Mouse (Mus musculus) midbrain, embryonic 11.5 days (tissue): ENCODE measurements around the gene Crybg3. TPM values are rescaled to one million over a fixed set of nuclear protein-coding genes. Genes with fewer than 3 reads are reported as not detected.

Experiments used
- ATAC-seq: fragments of 200-750 bp; cut with Nextera tagmentation; 2 replicates; pipeline ENCODE4 v1.8.0; 2017; ENCODE audit warnings: moderate TSS enrichment, moderate library complexity; ENCODE audit not compliant: low FRiP score
- DNase-seq: peaks from one replicate; pipeline ENCODE4 v3.0.0; 2015; ENCODE audit warnings: low spot score; ENCODE audit errors: missing footprints
- H3K27ac ChIP-seq: fragments of 300-500 bp; sonication (generic); 2 replicates; pipeline ENCODE4 v1.5.1; 2014; ENCODE audit warnings: low read depth, low read length
- H3K27me3 ChIP-seq: fragments of 300-500 bp; sonication (generic); 2 replicates; pipeline ENCODE4 v1.6.1; 2014; ENCODE audit warnings: mild to moderate bottlenecking, low read length, moderate library complexity, mixed read lengths; ENCODE audit not compliant: control insufficient read depth, insufficient read depth
- H3K36me3 ChIP-seq: fragments of 300-500 bp; sonication (generic); 2 replicates; pipeline ENCODE4 v1.6.1; 2014; ENCODE audit warnings: mild to moderate bottlenecking, low read length, moderate library complexity, mixed read lengths; ENCODE audit not compliant: control insufficient read depth, insufficient read depth
- H3K4me1 ChIP-seq: fragments of 300-500 bp; sonication (generic); 2 replicates; pipeline ENCODE4 v1.6.1; 2014; ENCODE audit warnings: low read length; ENCODE audit not compliant: control insufficient read depth, insufficient read depth
- H3K4me2 ChIP-seq: fragments of 300-500 bp; sonication (generic); 2 replicates; pipeline ENCODE4 v1.6.1; 2014; ENCODE audit warnings: mild to moderate bottlenecking, moderate library complexity
- H3K4me3 ChIP-seq: fragments of 300-500 bp; sonication (generic); 2 replicates; pipeline ENCODE4 v1.5.1; 2014; ENCODE audit warnings: low read depth, low read length
- H3K9ac ChIP-seq: fragments of 300-500 bp; sonication (generic); 2 replicates; pipeline ENCODE4 v1.6.1; 2014; ENCODE audit warnings: low read length
- H3K9me3 ChIP-seq: fragments of 300-500 bp; sonication (generic); 2 replicates; pipeline ENCODE4 v1.6.1; 2016; ENCODE audit warnings: low read length; ENCODE audit not compliant: control insufficient read depth
- WGBS: fragments of 180-500 bp; shearing (Covaris S2); extraction: QIAGEN DNeasy Blood & Tissue Kit; methylation state at CpG from one replicate; pipeline ENCODE4 v1.1.7; 2014; 5-methylcytosine and 5-hydroxymethylcytosine counted together
- polyA plus RNA-seq: library from polyadenylated mRNA; unstranded; fragments of >200 nt; fragmentation: Nextera tagmentation; extraction: Ambion mirVana; gene quantifications from 2 replicates; pipeline ENCODE4 v1.2.1, GENCODE M21; 2014

Gene Crybg3
- polyA plus RNA-seq, 1 experiment from 2014 or later, result 6.5 TPM

DNA sequence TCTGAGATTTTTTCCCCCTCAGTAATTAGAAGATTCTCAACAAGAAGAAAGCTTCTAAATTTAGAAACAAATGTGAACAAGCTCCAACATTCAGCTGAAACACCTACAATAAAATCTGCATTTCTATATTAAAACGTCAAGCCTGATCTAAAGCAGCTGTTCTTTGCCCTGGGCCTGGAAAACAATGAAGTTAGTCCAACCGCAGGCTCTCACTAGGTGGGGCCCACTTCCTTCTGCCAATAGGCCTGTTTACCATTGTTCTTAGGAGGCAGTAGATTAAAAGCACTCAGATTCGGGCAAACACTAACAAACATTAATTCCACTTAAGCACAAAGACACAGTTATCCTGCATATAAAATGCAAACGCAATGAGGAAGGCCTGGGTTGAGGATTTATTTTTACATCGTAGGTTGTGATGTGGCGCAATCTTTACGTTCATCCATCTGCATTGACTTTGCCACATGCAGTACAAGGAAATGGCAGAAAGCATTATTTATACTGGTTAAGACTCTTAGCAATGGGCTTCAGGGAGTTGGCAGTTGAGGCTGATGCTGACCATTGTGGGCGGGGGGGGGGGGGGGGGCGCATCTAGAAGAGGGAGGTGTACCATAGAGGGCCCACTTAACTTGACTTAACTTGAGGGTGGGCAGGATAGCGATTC is 32.9 kb downstream of the Crybg3 start:
- no peaks in the 10 kb centered on the region for H3K9me3 ChIP-seq
- no peaks in the 10 kb centered on the region for H3K4me1 ChIP-seq
- no peak for DNase-seq
- no peak overlapping the region for H3K4me3 ChIP-seq
- no peak overlapping the region for H3K27ac ChIP-seq
- H3K4me2 ChIP-seq, result no peak overlapping the region
- H3K9ac ChIP-seq, result no peak overlapping the region
- WGBS, result 66% methylated on average over 8 of the region's 10 CpGs
- no peaks in the 10 kb centered on the region for H3K27me3 ChIP-seq
- ATAC-seq, result no peak
- H3K36me3 ChIP-seq, result no peaks in the 10 kb centered on the region; the same call in 1 of the 2 replicates

DNA sequence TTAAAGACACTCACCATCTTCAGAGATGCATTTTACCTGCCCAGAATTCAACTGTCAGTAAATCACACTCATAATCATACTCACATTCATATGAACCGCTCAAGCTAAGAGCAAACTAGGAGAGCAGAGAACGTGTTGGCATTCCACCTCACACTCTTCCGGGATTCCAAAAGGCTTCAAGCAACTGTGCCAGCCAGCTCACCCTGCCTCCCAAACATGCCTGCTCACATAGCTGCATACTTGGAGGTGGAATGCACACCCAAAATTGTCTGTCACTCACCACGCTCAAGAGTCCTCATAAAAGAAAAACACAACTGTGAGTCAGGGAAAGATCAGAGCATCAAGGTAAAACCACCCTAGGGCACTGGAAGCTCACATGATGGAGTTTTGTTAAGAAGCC is 34.3 kb downstream of the Crybg3 start:
- no peak for ATAC-seq
- 90% methylated on average over 4 of the region's 4 CpGs for WGBS

GRCm38 (mm10) chr16:59565631-59566030 is 35.1 kb downstream of the Crybg3 start:
- 56% methylated on average over 2 of the region's 2 CpGs for WGBS
- Histone ChIP-seq H3K36me3 (no peaks in the 10 kb centered on the region; the same call in 1 of the 2 replicates), H3K4me2 (no peak overlapping the region)

More for the DNA sequence above, 34.3 kb downstream of the Crybg3 start:
- no peak overlapping the region for H3K4me3 ChIP-seq
- H3K27me3 ChIP-seq, result no peaks in the 10 kb centered on the region
- no peaks in the 10 kb centered on the region for H3K4me1 ChIP-seq
- no peak overlapping the region for H3K4me2 ChIP-seq
- H3K9me3 ChIP-seq, result no peaks in the 10 kb centered on the region
- no peak overlapping the region for H3K9ac ChIP-seq
- H3K27ac ChIP-seq, result no peak overlapping the region
- H3K36me3 ChIP-seq, result no peaks in the 10 kb centered on the region; the same call in 1 of the 2 replicates
- DNase-seq, result no peak

DNA sequence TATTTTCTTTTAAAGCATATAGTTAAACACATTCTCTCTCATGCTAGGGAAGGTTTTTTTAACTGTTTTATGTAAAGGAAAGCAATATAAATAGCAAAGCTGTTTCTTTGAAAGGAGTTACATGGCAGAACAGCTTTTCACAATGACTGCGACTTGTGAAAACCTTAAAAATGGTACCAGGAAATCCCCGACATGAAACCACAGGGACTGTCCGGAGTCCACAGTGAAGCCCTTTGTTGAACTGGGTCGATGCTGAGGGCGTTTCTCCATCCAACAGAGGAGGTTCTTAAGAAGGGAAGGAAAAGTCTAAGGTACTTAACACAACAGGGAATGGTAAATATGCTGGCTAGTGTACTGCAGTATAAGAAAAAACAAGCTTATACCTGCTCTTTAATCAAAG is 36.8 kb downstream of the Crybg3 start:
- H3K4me3 ChIP-seq, result no peak overlapping the region
- 80% methylated on average over 5 of the region's 5 CpGs for WGBS
- no peaks in the 10 kb centered on the region for H3K27me3 ChIP-seq
- no peak for ATAC-seq
- no peaks in the 10 kb centered on the region for H3K4me1 ChIP-seq
- H3K4me2 ChIP-seq, result no peak overlapping the region
- H3K27ac ChIP-seq, result no peak overlapping the region
- no peak overlapping the region for H3K9ac ChIP-seq
- DNase-seq, result no peak
- H3K36me3 ChIP-seq, result no peaks in the 10 kb centered on the region; the same call in 1 of the 2 replicates
- H3K9me3 ChIP-seq, result no peaks in the 10 kb centered on the region

More at GRCm38 (mm10) chr16:59565631-59566030, 35.1 kb downstream of the Crybg3 start:
- H3K4me3 ChIP-seq, result no peak overlapping the region
- no peak overlapping the region for H3K27ac ChIP-seq
- no peak for ATAC-seq
- H3K9me3 ChIP-seq, result no peaks in the 10 kb centered on the region
- no peak overlapping the region for H3K9ac ChIP-seq
- H3K4me1 ChIP-seq, result no peaks in the 10 kb centered on the region
- no peak for DNase-seq
- no peaks in the 10 kb centered on the region for H3K27me3 ChIP-seq

- Histone ChIP-seq H3K4me3 (no peak overlapping the region), H3K27ac (no peak overlapping the region), H3K9me3 (no peaks in the 10 kb centered on the region), H3K27me3 (no peaks in the 10 kb centered on the region), H3K4me2 (no peak overlapping the region), H3K9ac (no peak overlapping the region), H3K4me1 (no peaks in the 10 kb centered on the region), H3K36me3 (no peaks in the 10 kb centered on the region; the same call in 1 of the 2 replicates)
- DNase-seq, result no peak
- ATAC-seq, result no peak
- WGBS, result 90% methylated on average over 22 of the region's 22 CpGs
These were observed 41.2 kb downstream of the Crybg3 start for GRCm38 (mm10) chr16:59559300-59560200.

DNA sequence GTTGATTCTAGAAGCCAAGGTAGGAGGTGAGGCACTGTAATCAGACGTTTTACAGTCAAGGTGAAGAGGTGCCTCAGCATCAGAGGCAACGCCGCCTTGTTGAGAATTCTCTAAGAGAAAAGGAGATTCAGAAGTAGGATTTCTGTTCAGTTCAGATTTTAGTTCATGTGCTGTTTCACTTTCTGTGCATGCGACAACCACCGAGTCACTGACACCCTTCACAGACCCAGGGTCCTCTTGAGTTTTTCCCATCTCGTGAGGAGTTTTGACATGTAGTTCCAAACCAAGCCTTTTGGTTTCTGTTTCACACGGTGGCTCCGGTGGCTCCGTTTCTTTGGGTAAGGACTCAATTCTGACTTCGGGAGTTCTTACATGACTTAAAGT is 41.9 kb downstream of the Crybg3 start:
- Histone ChIP-seq H3K36me3 (no peaks in the 10 kb centered on the region; the same call in 1 of the 2 replicates), H3K27me3 (no peaks in the 10 kb centered on the region), H3K27ac (no peak overlapping the region), H3K4me1 (no peaks in the 10 kb centered on the region), H3K9ac (no peak overlapping the region), H3K4me3 (no peak overlapping the region), H3K4me2 (no peak overlapping the region), H3K9me3 (no peaks in the 10 kb centered on the region)
- WGBS, result 96% methylated on average over 10 of the region's 10 CpGs
- ATAC-seq (no peak), DNase-seq (no peak)

DNA sequence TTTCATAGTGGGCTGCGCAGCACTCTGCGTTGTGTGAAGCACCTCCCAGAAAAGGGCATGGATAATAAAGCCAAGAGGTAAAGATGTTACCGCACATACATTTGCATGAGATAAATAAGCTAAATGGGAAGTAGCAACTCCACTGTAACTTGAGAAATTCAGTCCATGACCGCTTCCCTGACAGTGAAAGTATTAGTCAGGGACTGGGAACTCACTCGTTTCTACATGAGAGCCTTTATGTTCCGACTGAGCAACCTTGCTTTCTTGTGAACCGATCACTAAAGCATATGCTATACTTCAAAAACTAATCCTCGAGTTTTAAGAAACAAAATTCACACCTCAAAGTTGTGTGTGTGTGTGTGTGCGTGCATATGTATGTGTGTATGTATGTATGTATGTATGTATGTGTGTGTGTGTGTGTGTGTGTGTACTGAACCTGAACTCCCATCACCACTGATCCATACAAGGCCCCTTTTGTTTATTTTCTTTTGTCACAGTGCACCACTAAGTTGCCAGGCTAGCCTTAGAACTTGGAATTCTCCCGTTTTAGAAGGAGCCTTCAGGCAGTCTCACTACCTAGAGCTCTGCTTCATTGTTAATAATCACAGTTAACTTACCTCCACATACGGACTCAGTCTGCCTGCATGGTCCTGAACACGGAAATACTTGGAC is 47.2 kb downstream of the Crybg3 start:
- 85% methylated on average over 12 of the region's 12 CpGs for WGBS
- no peak for ATAC-seq

GRCm38 (mm10) chr16:59551507-59551906 is 49.3 kb downstream of the Crybg3 start:
- Histone ChIP-seq H3K4me1 (no peaks in the 10 kb centered on the region), H3K36me3 (no peaks in the 10 kb centered on the region; the same call in 1 of the 2 replicates), H3K27ac (no peak overlapping the region), H3K4me2 (no peak overlapping the region), H3K4me3 (no peak overlapping the region), H3K27me3 (no peaks in the 10 kb centered on the region), H3K9me3 (no peaks in the 10 kb centered on the region), H3K9ac (no peak overlapping the region)
- ATAC-seq (no peak), DNase-seq (no peak)
- 89% methylated on average over 5 of the region's 5 CpGs for WGBS

More for the DNA sequence above, 47.2 kb downstream of the Crybg3 start:
- H3K9ac ChIP-seq, result no peak overlapping the region
- DNase-seq, result no peak
- H3K9me3 ChIP-seq, result no peaks in the 10 kb centered on the region
- H3K4me1 ChIP-seq, result no peaks in the 10 kb centered on the region
- no peak overlapping the region for H3K4me2 ChIP-seq
- H3K27ac ChIP-seq, result no peak overlapping the region
- no peaks in the 10 kb centered on the region; the same call in 1 of the 2 replicates for H3K36me3 ChIP-seq
- H3K27me3 ChIP-seq, result no peaks in the 10 kb centered on the region
- H3K4me3 ChIP-seq, result no peak overlapping the region
